Mouse (Mus musculus) testis, adult 10 weeks (tissue): ENCODE data around the gene Snx10. TPM values are rescaled to one million over a fixed set of nuclear protein-coding genes. Genes with fewer than 3 reads are reported as not detected.

Experiments
- polyA plus RNA-seq: library from polyadenylated mRNA; stranded (reverse); fragments of 350-450 nt; fragmentation: Illumina TruSeq; extraction: RNeasy Lipid Tissue Mini Kit (QIAGEN cat#74804); gene quantifications from one replicate; pipeline ENCODE4 v1.2.3, GENCODE M21; 2014; ENCODE audit warnings: low read depth, low replicate concordance

Snx10 gene
- polyA plus RNA-seq, result 12.1 TPM

DNA sequence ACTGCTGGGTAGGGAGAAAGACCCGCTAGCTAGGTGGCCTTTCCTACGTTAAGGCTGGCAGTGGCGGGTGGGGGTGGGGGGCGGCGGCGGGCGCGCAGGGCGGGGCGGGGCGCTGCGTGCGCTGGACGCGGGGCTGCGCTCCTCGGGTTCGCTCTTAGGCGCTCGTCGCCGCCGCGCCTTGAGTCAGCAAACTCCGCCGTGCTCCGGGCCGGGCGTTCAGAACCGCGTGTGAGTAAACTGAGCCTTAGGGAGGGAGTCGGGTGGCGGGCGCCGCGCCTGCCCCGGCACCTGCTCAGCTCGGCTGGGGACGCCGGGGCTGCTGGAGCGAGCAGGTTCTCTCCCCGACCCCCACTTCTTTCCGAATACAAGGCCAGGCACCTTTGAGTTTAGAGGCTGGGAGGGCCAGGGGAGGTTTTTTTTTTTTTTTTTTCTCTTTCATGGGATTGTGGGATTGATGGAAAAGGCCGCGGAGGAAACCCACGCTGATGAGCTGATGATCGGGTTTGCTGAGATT lies at the start of gene Snx10:
TSS of gene Snx10 (plus strand) at position 95 of the 514 bp plus-strand sequence.

Other genes starting within 250 kb of the Snx10 start
- gene Nfe2l3, start 91.2 kb upstream of the Snx10 start, polyA plus RNA-seq, result 4.2 TPM
- gene Hnrnpa2b1, start 54.0 kb upstream of the Snx10 start, polyA plus RNA-seq, result 1,286 TPM
- gene Cbx3, start 53.5 kb upstream of the Snx10 start, polyA plus RNA-seq, result 141 TPM